Mouse (Mus musculus): ENCODE results near the gene Olfr1391.
"Not testable (repeated sequence)": the region's sequence is repeated elsewhere in the genome, so short reads cannot be mapped to it uniquely, and the experiment has no call there.

Gene Olfr1391

DNA sequence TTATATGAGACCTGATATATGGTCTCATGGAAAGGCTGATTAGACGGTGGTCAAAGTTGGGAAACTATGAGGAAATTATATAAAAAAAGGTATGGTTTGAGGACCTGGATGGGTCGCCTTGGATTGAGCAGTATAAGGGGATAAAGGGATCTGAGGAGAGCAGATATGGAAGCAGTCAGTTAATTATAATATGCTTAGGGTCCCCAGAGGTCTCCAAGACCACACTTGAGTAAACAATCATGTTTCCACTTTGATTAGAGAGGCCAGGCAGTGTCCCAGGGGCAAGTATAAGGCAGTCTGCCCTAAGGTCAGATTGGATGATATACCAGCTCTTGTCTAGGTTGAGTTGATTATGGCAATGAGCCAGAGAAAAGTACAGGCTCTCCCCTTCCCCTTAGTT, at the start of gene Olfr1391:
TSS of gene Olfr1391 (plus strand) at position 301 of the 400 bp plus-strand sequence.
- DNase-seq (ENCODE audit: low spot score in 2 of 2), result no peak

DNA sequence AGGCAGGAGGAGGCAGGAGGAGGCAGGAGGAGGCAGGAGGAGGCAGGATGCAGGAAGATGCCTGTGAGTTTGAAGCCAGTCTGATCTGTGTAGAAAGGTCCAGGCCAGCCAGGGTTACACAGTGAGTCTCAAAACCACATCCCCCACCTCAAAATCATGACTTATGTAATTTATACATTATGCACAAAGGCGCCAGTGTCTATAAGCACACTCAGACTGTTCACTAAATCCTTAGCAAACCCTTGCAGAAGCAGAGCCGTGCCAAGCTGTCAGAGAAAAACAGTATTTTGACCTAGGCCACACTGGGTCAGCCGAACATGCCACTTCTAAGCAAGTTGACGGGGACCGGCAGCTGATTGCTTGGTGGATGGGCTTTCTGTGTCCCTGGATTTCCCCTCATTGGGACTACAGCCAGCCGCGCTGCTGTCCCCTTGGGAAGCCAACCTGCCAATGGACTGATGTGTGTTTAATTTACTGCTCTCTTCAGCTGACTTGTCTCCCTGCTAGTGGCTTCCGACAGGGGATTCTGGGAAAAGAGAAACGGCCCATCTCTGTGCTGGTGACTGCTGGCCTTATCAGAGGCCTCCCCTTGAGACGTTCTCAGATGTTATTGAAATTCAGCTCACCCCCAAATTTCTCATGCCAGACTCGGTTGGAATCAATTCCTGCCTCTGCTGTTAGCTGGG, 48.6 kb upstream of the Olfr1391 start:
- no peak for DNase-seq (ENCODE audit: low spot score in 2 of 2)

DNA sequence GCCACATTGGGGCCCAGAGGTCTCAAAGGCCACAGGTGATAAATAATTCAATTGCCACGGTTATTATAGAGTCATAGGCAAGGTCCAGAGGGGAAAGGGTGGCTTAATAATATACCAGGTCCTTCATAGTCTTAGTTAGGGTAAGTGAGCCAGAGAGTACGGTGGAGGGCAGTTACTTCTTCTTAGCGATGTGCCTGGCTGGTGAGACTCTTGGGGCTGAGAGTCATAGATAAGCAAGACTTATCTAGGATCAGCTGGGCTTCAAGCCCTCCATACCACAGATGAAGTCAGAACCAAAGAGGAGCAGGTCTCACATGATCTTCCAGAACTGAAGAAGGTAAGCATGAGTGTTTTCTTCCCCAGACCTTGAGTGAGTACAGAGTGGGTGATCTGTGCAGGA, 44.3 kb upstream of the Olfr1391 start, which contains the start of gene Olfr1393:
TSS of gene Olfr1393 (plus strand) at position 83 of the 400 bp plus-strand sequence.
- DNase-seq (ENCODE audit: low spot score in 2 of 2), result no peak

DNA sequence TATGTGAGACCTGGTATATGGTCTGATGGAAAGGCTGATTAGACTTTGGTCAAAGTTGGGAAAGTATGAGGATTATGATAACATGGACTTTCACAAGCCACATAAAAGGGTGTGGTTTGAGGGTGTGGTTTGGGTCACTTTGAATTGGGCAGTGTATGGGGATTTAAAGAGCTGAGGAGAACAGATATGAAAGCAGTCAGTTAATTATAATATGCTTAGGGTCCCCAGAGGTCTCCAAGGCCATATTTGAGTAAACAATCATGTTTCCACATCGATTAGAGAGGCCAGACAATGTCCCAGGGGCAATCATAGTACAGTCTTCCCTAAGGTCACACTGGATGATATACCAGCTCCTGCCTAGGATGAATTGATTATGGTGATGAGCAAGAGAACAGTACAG, 37.6 kb upstream of the Olfr1391 start, which contains the start of gene Olfr1392:
TSS of gene Olfr1392 (plus strand) at position 301 of the 400 bp plus-strand sequence.
- not testable (repeated sequence) for DNase-seq (ENCODE audit: low spot score in 2 of 2)

DNA sequence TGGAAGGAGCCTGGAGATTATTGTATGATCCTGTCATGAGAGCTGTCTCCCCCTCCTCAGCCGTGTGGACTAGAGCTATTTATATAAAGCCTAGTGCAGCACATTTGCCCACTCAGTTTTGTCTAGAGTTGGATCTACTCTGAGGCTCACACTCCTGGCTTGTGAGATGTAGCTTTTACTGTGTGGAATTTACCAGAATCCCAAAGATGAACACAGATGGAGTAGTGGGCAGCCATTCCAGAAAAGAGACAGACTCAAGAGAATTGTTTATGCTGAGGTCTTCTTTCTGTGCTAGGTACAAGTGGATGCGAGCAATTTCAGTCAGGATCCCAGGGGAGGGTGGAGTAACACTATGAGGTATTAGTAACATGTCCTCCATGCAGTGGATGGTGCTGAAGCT, 35.3 kb upstream of the Olfr1391 start:
- DNase-seq (ENCODE audit: low spot score in 2 of 2), result no peak

DNA sequence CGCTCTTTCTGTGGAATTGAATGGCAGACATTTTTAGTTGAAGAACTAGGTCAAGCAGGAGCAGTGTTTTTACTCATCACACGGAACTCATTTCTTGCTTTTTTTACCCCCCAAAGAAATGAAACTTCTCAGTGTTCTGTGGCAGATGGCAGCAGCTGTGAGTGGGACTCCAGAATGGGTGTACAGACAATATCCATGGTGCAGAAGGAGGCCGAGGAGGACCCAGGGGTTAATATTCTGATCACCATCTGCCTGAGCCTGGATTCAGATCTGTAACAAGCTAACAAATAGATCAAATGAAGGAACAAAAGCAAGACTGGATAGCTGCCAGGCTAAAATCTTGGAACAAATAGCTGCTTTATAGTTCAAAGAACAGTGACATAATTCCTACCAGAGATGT, 29.8 kb upstream of the Olfr1391 start:
- no peak for DNase-seq (ENCODE audit: low spot score in 2 of 2)

DNA sequence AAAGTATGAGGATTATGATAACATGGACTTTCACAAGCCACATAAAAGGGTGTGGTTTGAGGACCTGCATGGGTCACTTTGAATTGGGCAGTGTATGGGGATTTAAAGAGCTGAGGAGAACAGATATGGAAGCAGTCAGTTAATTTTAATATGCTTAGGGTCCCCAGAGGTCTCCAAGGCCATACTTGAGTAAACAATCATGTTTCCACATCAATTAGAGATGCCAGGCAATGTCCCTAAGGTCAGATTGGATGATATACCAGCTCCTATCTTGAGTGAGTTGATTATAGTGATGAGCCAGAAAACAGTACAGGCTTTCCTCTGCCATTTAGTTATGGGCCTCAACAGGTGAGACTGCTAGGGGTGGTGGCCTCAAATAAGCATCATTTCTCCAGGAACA, 18.1 kb upstream of the Olfr1391 start, which contains the start of gene Olfr10:
TSS of gene Olfr10 (plus strand) at position 301 of the 400 bp plus-strand sequence.
- no peak for DNase-seq (ENCODE audit: low spot score in 2 of 2)

DNA sequence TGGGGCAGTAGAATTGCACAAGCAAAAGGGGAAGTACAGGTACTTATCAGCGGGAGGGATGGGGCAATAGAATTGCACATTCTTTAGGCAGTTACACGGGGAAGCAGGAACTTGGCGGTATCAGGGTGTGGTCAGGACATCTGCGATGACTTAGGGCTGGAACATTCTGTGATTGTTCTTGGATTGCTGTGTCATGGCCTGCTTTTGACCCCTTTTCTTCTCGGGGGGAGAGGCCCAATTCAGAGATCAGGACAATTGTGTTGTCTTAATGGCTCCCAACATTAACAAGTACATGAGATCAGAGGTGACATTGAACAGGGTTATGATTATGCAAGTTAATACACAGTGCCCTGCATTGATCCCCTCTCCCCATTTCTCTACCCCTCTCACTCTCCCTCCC, 14.0 kb upstream of the Olfr1391 start:
- DNase-seq (ENCODE audit: low spot score in 2 of 2), result not testable (repeated sequence)

DNA sequence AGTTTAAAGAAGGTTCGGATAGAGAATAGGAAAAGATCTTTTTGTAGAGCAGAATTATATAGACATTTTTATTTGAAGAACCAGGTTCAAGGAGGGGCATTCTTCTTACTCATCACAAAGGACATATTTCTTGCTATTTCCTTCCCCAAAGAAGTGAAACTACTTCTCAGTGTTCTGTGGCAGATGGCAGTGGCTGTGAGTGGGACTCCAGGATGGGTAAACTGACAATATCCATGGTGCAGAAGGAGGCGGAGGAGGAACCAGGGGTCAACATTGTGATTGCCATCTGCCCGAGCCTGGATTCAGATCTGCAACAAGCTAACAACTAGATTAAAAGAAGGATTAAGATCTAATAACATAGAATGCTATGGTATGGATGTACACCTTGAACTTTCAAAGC, 4.2 kb downstream of the Olfr1391 start:
- DNase-seq (ENCODE audit: low spot score in 2 of 2), result no peak

DNA sequence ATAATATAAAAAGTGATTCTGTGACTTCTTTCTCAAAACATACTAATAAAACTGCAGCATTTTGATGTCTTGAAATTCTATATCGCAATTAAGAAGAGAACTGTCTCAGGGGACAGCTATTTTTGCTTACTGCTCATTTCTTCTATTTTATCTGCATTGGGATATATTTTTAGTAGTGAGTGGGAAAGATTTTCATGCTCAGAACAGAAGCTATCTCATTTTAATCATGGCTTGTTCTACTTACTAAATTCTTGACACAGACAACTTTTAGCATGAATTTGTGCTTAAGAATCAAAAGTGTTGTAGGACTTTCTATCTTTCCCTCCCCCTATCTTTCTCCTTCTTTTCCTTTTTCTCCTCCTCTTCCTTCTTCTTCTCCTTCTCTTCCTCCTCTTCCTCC, 7.1 kb downstream of the Olfr1391 start:
- DNase-seq (ENCODE audit: low spot score in 2 of 2), result no peak

DNA sequence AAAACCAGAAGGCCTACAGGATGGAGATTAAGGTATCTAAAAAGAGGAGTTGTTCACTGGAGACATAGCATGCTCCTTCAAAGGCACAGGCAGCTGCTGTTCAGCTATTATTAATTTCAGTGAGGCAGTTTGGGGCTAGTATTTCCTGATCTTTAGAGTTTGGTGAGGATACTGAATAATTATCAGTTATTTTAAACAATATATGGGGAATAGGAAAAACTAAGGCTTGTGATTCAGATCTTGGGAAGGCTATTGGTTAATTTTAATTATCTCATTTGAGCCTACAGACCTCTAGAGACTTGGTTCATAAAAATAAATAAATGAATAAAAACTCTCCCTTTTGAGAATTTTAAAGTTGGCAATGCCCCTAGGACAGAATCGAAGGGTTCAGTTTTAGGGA, 12.3 kb downstream of the Olfr1391 start, which contains the start of gene Olfr1390:
TSS of gene Olfr1390 (plus strand) at position 301 of the 400 bp plus-strand sequence.
- no peak for DNase-seq (ENCODE audit: low spot score in 2 of 2)

DNA sequence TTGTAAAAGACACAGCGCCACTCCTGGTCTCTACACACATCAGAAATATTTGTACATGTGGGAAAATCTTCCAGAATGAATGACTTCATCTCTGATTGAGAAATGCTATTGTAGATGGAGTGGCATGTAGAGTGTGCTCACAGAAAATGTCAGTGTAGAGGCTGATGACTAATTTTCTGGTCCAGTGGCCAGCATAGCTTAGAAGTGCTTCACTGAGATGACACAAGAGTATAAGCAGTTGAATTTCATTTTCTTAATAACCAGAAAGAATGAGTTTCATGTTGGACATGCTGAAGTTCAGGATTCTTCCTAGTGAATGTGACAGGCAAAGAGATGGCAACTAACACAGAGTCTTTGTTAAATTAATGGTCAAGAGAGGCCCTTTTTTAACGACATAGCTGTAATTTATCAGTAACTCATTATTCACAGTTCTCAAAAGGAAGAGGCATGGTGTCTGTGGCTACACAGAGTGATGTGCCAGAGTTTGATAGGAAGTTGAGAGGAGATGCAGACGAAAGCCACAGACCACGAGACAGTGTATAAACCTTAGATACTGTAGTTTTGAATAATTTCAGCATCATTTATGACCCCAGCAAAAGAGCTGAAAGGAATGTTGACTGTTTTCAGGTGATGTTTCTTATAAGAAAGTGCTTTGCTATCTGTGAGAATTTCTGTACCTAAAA, 14.7 kb downstream of the Olfr1391 start:
- DNase-seq (ENCODE audit: low spot score in 2 of 2), result no peak

All from spleen, postnatal 14 days (tissue).